Mouse (Mus musculus): ENCODE data around the gene Bloc1s1. TPM values are rescaled to one million over a fixed set of nuclear protein-coding genes. Genes with fewer than 3 reads are reported as not detected.

Bloc1s1 gene
- polyA plus RNA-seq, 1 experiment = 92.7 TPM

DNA sequence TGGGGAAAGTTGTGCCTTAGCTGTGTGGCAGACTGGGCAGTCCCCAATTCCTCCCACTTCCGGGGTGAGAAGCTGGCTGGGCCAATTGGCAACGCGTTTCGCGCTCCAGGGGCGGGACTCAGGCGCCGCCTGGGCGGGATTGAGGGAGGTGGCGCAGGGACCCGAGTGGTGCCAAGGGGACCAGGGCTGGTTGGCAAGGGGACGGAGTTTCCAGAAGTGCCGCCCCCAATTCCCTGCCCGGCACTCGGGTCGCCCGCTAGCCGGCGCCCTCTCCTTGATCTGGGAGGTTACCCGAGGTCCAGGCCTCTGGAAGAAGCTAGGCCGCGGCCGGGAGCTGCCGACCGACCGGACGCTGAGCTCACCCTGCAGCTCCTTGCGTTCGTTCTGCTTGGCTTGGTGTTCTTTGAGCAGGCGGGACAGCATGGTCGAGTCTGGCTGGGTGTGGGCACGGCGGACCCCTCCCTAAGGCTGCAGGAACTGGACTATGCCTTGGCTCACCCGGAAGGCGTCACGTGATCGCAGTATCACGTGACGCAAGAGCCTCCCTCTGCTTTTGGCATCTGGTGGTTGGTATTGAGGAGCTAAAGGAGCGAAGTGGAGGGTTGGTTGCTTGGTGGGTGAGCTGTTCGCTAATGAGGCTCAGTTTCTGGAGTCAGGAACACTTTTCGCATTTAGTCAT, 683 bp downstream of the Bloc1s1 start:
- TF ChIP-seq CTCF (IDR thresholded peaks at IDR 0.05; ENCODE audit: control insufficient read depth, insufficient read depth, low read length) = no peak
- peak; percentile 60; the same call in 1 of the 2 replicates for TF ChIP-seq POLR2A (IDR thresholded peaks at IDR 0.05; ENCODE audit: borderline replicate concordance, control insufficient read depth, low read depth, low read length)
- peak overlapping the region; percentile 94 for H3K27ac ChIP-seq (ENCODE audit: control insufficient read depth, insufficient read depth, low read depth, low read length, poor library complexity)
- under 1% methylated on average over 42 of the region's 42 CpGs for WGBS

DNA sequence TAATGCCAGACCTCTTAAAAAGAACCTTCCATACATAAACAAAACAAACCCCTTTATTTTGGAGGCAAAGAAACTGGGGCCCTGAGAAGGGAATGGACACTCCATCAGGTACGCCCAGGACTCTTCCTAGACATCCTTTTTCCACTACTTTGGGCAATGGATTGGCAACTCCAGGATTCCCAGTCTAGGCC, 1.1 kb downstream of the Bloc1s1 start, which contains the start of gene Rdh5:
Rdh5 (minus strand) TSS at position 67 of the 191 bp plus-strand sequence.
- H3K4me1 ChIP-seq (ENCODE audit: control insufficient read depth, insufficient read depth, low read length) = peaks cover 1% of the 10 kb centered on the region; the same call in 1 of the 2 replicates
- TF ChIP-seq POLR2A (IDR thresholded peaks at IDR 0.05; ENCODE audit: borderline replicate concordance, control insufficient read depth, low read depth, low read length) (no peak), CTCF (IDR thresholded peaks at IDR 0.05; ENCODE audit: control insufficient read depth, insufficient read depth, low read length) (no peak)
- peak within 1 kb of the TSS; percentile 94 for H3K27ac ChIP-seq (ENCODE audit: control insufficient read depth, insufficient read depth, low read depth, low read length, poor library complexity)
- peak within 1 kb of the TSS; percentile 90 for H3K4me3 ChIP-seq (replicated peaks; ENCODE audit: control insufficient read depth, low read depth, low read length)
- 25% methylated on average over 1 of the region's 1 CpGs for WGBS

More for the DNA sequence above, 683 bp downstream of the Bloc1s1 start:
- Histone ChIP-seq H3K4me3 (replicated peaks; ENCODE audit: control insufficient read depth, low read depth, low read length) (peak overlapping the region; percentile 90), H3K4me1 (ENCODE audit: control insufficient read depth, insufficient read depth, low read length) (peaks cover 1% of the 10 kb centered on the region; the same call in 1 of the 2 replicates)

DNA sequence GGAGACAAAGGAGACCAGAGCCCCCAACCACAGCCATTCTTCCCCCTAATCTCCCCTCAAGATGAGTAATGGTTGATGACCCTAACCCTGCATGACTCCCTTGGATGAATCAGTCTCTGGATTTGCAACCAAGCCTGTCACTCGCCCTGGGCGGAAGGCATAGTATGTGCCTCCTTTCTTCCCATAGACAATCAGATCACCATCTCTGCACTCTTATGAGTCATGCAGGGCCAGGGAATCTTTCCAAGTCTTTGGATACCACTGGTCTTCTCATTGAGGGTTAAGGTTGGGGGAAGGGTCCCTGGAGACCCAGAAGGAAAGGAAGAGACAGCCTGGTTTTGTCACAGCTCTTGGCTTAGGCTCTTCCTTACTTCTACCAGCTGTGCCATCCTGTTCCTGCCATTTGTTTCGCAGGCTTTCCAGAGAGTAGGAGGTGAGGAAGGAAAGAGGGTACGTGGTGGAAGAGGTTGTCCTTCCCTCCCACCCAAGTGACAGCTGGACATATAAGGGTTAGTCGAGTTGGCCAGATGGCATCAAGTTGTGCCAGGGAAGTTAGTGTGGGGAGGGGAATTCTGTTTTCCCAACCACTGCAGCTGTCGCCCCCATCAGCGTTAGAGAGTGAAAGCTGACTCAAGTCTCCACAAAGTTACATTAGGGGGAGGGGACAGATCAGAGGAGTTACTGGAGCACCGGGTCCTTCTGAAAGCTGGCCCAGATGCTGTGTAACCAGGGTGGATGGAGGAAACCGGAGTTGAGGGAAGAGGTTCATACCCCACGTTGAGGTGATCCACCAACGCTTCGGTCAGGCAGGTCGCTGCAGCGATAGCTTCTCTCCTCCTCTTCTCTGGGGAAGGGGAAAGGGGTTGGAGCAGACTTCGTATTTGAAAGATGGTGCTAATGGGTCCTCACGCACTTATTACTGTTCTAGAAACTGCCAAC, 1.7 kb downstream of the Bloc1s1 start:
- H3K4me3 ChIP-seq (replicated peaks; ENCODE audit: control insufficient read depth, low read depth, low read length) = no peak overlapping the region
- no peak for TF ChIP-seq CTCF (IDR thresholded peaks at IDR 0.05; ENCODE audit: control insufficient read depth, insufficient read depth, low read length)
- TF ChIP-seq POLR2A (IDR thresholded peaks at IDR 0.05; ENCODE audit: borderline replicate concordance, control insufficient read depth, low read depth, low read length) = no peak
- H3K4me1 ChIP-seq (ENCODE audit: control insufficient read depth, insufficient read depth, low read length) = peaks cover 1% of the 10 kb centered on the region; the same call in 1 of the 2 replicates
- 70% methylated on average over 16 of the region's 16 CpGs for WGBS
- no peak overlapping the region for H3K27ac ChIP-seq (ENCODE audit: control insufficient read depth, insufficient read depth, low read depth, low read length, poor library complexity)

DNA sequence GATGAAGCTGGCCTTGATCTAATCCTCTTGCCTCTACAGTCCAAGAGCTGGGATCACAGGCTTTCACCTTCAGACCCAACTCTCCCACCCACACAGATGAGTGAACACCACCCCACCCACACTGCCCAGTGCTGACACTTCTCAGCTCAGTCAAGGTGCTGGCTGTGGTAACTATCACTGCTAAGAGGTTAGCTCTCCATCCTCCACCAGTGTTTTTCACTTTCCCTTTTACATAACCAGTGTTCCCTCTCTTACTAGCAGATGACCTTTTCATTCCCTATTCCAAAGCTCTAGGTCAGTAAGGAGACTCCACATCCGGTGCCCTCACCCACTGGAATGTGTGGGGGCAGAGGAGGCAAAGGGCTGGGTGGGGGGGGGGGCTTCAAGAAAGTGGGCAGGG, 2.6 kb downstream of the Bloc1s1 start:
- H3K4me1 ChIP-seq (ENCODE audit: control insufficient read depth, insufficient read depth, low read length) = peaks cover 1% of the 10 kb centered on the region; the same call in 1 of the 2 replicates
- H3K27ac ChIP-seq (ENCODE audit: control insufficient read depth, insufficient read depth, low read depth, low read length, poor library complexity) = no peak overlapping the region
- no peak overlapping the region for H3K4me3 ChIP-seq (replicated peaks; ENCODE audit: control insufficient read depth, low read depth, low read length)
- WGBS = 83% methylated on average over 1 of the region's 1 CpGs
- TF ChIP-seq POLR2A (IDR thresholded peaks at IDR 0.05; ENCODE audit: borderline replicate concordance, control insufficient read depth, low read depth, low read length) (no peak), CTCF (IDR thresholded peaks at IDR 0.05; ENCODE audit: control insufficient read depth, insufficient read depth, low read length) (no peak)

DNA sequence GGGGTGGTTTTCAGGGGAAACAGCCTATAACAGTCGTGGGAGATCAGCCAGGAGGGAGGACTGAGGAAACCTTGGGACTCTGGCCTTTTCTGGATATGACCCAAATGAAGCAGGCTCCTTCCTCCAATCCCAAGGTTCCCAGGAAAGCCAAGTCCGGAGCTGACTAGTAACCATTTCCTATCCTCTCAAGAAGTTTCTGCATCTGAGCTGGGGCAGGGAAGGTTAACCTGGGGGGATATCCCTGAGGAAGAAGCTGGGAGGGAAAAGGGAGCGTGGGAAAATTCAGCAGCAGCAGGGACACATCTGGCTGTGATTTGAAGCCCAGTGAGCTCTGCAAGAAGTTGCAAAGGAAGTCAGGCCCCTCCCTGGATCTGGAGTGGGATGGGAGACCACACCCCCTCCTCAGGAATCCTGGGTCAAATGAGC, 3.1 kb downstream of the Bloc1s1 start:
- H3K4me1 ChIP-seq (ENCODE audit: control insufficient read depth, insufficient read depth, low read length) = peaks cover 1% of the 10 kb centered on the region; the same call in 1 of the 2 replicates
- no peak overlapping the region for H3K4me3 ChIP-seq (replicated peaks; ENCODE audit: control insufficient read depth, low read depth, low read length)
- H3K27ac ChIP-seq (ENCODE audit: control insufficient read depth, insufficient read depth, low read depth, low read length, poor library complexity) = no peak overlapping the region
- 69% methylated on average over 3 of the region's 3 CpGs for WGBS
- TF ChIP-seq CTCF (IDR thresholded peaks at IDR 0.05; ENCODE audit: control insufficient read depth, insufficient read depth, low read length) (no peak), POLR2A (IDR thresholded peaks at IDR 0.05; ENCODE audit: borderline replicate concordance, control insufficient read depth, low read depth, low read length) (no peak)

DNA sequence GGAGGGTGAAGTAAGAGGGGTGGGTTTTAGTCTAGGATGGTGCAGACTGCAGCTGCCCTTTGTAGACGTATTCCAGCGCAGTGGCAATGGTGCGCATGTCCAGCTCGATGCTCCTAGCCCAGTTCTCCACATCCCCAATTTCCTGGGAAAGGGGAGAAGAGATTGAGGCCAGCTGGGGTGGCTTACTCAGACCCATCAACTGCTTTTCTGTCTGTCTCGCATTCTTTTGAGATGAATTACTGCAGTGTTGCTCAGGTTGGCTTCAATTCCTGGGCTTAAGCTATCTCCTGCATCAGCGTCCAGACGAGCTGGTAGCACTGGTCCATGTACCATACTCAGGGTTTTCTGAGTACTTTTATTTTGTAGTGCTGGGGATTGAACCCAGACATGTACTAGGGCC, 3.9 kb downstream of the Bloc1s1 start:
- TF ChIP-seq POLR2A (IDR thresholded peaks at IDR 0.05; ENCODE audit: borderline replicate concordance, control insufficient read depth, low read depth, low read length) (no peak), CTCF (IDR thresholded peaks at IDR 0.05; ENCODE audit: control insufficient read depth, insufficient read depth, low read length) (no peak)
- Histone ChIP-seq H3K27ac (ENCODE audit: control insufficient read depth, insufficient read depth, low read depth, low read length, poor library complexity) (no peak overlapping the region), H3K4me1 (ENCODE audit: control insufficient read depth, insufficient read depth, low read length) (peaks cover 1% of the 10 kb centered on the region; the same call in 1 of the 2 replicates), H3K4me3 (replicated peaks; ENCODE audit: control insufficient read depth, low read depth, low read length) (no peak overlapping the region)
- 86% methylated on average over 7 of the region's 7 CpGs for WGBS

DNA sequence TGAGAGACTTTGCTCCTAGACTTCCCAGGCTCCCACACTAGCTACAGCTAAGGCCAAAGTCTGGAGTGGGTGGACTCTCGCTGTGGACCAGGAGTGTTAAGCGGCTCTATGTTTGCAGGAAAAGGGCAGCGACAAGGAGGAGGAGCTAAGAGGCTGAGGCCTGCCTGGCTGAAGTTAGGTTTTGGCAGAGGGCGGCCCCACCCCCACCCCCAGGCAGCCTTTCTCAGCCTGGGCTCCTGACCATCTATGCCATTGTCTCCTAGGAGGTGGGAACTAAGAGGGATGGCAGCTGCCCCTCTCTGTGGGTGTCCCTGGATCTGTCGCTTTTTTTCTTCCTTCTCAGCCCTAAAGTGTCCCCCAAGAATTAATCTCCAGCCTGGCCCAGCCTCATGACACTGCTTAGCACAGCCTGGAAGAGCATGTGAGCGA, 4.6 kb downstream of the Bloc1s1 start:
- 81% methylated on average over 6 of the region's 6 CpGs for WGBS
- TF ChIP-seq CTCF (IDR thresholded peaks at IDR 0.05; ENCODE audit: control insufficient read depth, insufficient read depth, low read length) (no peak), POLR2A (IDR thresholded peaks at IDR 0.05; ENCODE audit: borderline replicate concordance, control insufficient read depth, low read depth, low read length) (no peak)
- H3K4me3 ChIP-seq (replicated peaks; ENCODE audit: control insufficient read depth, low read depth, low read length) = no peak overlapping the region
- H3K4me1 ChIP-seq (ENCODE audit: control insufficient read depth, insufficient read depth, low read length) = peaks cover 1% of the 10 kb centered on the region; the same call in 1 of the 2 replicates
- H3K27ac ChIP-seq (ENCODE audit: control insufficient read depth, insufficient read depth, low read depth, low read length, poor library complexity) = no peak overlapping the region

DNA sequence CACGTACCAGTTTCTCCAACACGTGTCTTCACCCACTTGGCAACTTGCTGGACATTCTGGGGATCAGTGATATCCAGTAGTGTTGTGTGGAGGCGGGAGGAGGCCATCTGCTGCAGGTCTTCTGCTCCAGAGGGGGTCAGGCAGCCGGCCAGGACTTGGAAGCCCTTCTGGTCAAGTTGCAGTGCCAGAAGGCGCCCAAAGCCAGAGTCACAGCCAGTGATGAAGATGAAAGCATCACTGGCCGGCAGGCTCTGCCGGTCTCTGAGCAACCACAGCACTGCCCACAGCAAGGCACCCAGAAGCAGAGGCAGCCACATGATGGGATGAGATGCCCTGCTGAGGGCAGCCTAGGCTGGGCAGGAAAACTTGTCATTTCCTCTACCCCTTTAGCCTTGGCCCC, 5.6 kb downstream of the Bloc1s1 start:
- TF ChIP-seq CTCF (IDR thresholded peaks at IDR 0.05; ENCODE audit: control insufficient read depth, insufficient read depth, low read length) = no peak
- no peak for TF ChIP-seq POLR2A (IDR thresholded peaks at IDR 0.05; ENCODE audit: borderline replicate concordance, control insufficient read depth, low read depth, low read length)
- Histone ChIP-seq H3K4me1 (ENCODE audit: control insufficient read depth, insufficient read depth, low read length) (no peaks in the 10 kb centered on the region; the same call in 1 of the 2 replicates), H3K27ac (ENCODE audit: control insufficient read depth, insufficient read depth, low read depth, low read length, poor library complexity) (no peak overlapping the region), H3K4me3 (replicated peaks; ENCODE audit: control insufficient read depth, low read depth, low read length) (no peak overlapping the region)
- WGBS = 80% methylated on average over 7 of the region's 7 CpGs

All from bone marrow, adult 2 months (tissue).